In genomic region chr19:4144550-4145498, GRCm38 (mm10) we compare ENCODE assay signal across 16 mouse cellular contexts. TPM values are rescaled to one million over a fixed set of nuclear protein-coding genes. Genes with fewer than 3 reads are reported as not detected.
DNase-seq lines count a peak whose midpoint lies in the region; ATAC-seq and TF ChIP-seq lines count a peak whose summit lies in the region.
"Had no signal": no experiment of that assay in that cellular context is flagged by ENCODE, and none has a peak within 500 bp of the region (broad histone marks: within the 10 kb centered on the region; RNA-seq: fewer than 3 reads in every experiment).

No protein-coding gene starts in this region.

- no peaks in the 10 kb centered on the region for H3K9me3 ChIP-seq in heart, postnatal 0 days (replicated peaks; ENCODE audit: control insufficient read depth, low read length)
- H3K9me3 ChIP-seq: embryonic facial prominence, embryonic 13.5 days; forebrain, embryonic 13.5 days; hindbrain, embryonic 13.5 days; megakaryocyte, embryonic 14.5 days had no signal

- no peaks in the 10 kb centered on the region for H3K27me3 ChIP-seq in heart, postnatal 0 days (ENCODE audit: control insufficient read depth, insufficient read depth, low read length)
- H3K27me3 ChIP-seq: embryonic facial prominence, embryonic 13.5 days; forebrain, embryonic 13.5 days; hindbrain, embryonic 13.5 days had no signal

- no peak for ATAC-seq in heart, postnatal 0 days (ENCODE audit: insufficient read depth, low read depth)
- ATAC-seq: forebrain, embryonic 13.5 days had no signal

- DNase-seq in heart, postnatal 0 days (ENCODE audit: low spot score) = no peak
- no peak for DNase-seq in heart, postnatal 4 days
- peak; percentile 54 for DNase-seq in lung, postnatal 36 days
- DNase-seq in lung, postnatal 14 days = no peak
- DNase-seq in adipocyte (ENCODE audit: low spot score) = peak; percentile 81
- DNase-seq in skeletal muscle tissue, adult 2 months (ENCODE audit: low read depth, low spot score) = peak; percentile 53
- no peak for DNase-seq in frontal cortex, adult 2 months (ENCODE audit: extremely low spot score in 1 of 2, low spot score in 1 of 2)
- DNase-seq: cerebellum, postnatal 25 days had no signal

- H3K9ac ChIP-seq in heart, postnatal 0 days (replicated peaks; ENCODE audit: low read depth, low read length) = no peak overlapping the region
- H3K9ac ChIP-seq: embryonic facial prominence, embryonic 13.5 days; forebrain, embryonic 13.5 days; hindbrain, embryonic 13.5 days; liver, embryonic 14.5 days had no signal

- no peaks in the 10 kb centered on the region for H3K36me3 ChIP-seq in heart, postnatal 0 days (replicated peaks; ENCODE audit: control insufficient read depth, insufficient read depth, low read length)

- TF ChIP-seq EP300 in heart, postnatal 0 days (IDR thresholded peaks at IDR 0.05; ENCODE audit: low read depth) = no peak

- TF ChIP-seq CTCF in heart, postnatal 0 days (IDR thresholded peaks at IDR 0.05; ENCODE audit: low read depth) = no peak

- 67% methylated on average over 16 of the region's 16 CpGs for WGBS in heart, postnatal 0 days

- peak overlapping the region; percentile 2; the same call in 1 of the 2 replicates for H3K27ac ChIP-seq in heart, postnatal 0 days (ENCODE audit: low read depth)
- H3K27ac ChIP-seq: embryonic facial prominence, embryonic 13.5 days; forebrain, embryonic 13.5 days; hindbrain, embryonic 13.5 days; liver, embryonic 14.5 days had no signal

- H3K4me1 ChIP-seq in heart, postnatal 0 days (ENCODE audit: control insufficient read depth, insufficient read depth) = peaks cover 13% of the 10 kb centered on the region

- H3K4me2 ChIP-seq in heart, postnatal 0 days (ENCODE audit: low read depth, low read length) = no peak overlapping the region
- H3K4me2 ChIP-seq: embryonic facial prominence, embryonic 13.5 days; forebrain, embryonic 13.5 days; hindbrain, embryonic 13.5 days had no signal

- H3K4me3 ChIP-seq in heart, postnatal 0 days (ENCODE audit: low read depth, low read length) = no peak overlapping the region
- H3K4me3 ChIP-seq: embryonic facial prominence, embryonic 13.5 days; forebrain, embryonic 13.5 days; hindbrain, embryonic 13.5 days; megakaryocyte, embryonic 14.5 days; myocyte had no signal

RNA-seq across cellular contexts. Expression of gene Cabp4, which starts 1.0 kb away (rescaled TPM):
- total RNA-seq in heart, postnatal 0 days (2014; rRNA removed; ENCODE audit: low replicate concordance) = not detected in 2 replicates
- polyA plus RNA-seq in heart, postnatal 0 days (2015; fragmentation: Nextera tagmentation; extraction: Ambion mirVana) = 0.07 and 0.11 TPM in 2 replicates
- under 1 TPM in 1 of 2 experiments, not detected in 1; 0.18 TPM for total RNA-seq in heart, postnatal 4 days (2021)
- polyA plus RNA-seq in frontal cortex, adult 2 months (2012; rRNA removed) = 0.12 and 0.17 TPM in 2 replicates
- total RNA-seq: gastrocnemius, postnatal 4 days had no signal
- polyA plus RNA-seq: embryonic facial prominence, embryonic 13.5 days had no signal

RNA-seq across cellular contexts. Expression of gene Coro1b, which starts 3.6 kb away (rescaled TPM):
- total RNA-seq in heart, postnatal 0 days (2014; rRNA removed; ENCODE audit: low replicate concordance) = 120 and 144 TPM in 2 replicates
- polyA plus RNA-seq in heart, postnatal 0 days (2015; fragmentation: Nextera tagmentation; extraction: Ambion mirVana) = 97.2 and 102 TPM in 2 replicates
- 10 to 100 TPM; 74.6 to 74.8 TPM for total RNA-seq in heart, postnatal 4 days (2021)
- 183 and 225 TPM in 2 replicates for polyA plus RNA-seq in frontal cortex, adult 2 months (2012; rRNA removed)

RNA-seq across cellular contexts. Expression of gene Gpr152, which starts 5.2 kb away (rescaled TPM):
- total RNA-seq in heart, postnatal 0 days (2014; rRNA removed; ENCODE audit: low replicate concordance) = not detected in 2 replicates
- 0.03 TPM in 2 replicates for polyA plus RNA-seq in heart, postnatal 0 days (2015; fragmentation: Nextera tagmentation; extraction: Ambion mirVana)
- under 1 TPM in 1 of 2 experiments, not detected in 1; 0.07 TPM for total RNA-seq in heart, postnatal 4 days (2021)
- 0.06 and 0.11 TPM in 2 replicates for polyA plus RNA-seq in frontal cortex, adult 2 months (2012; rRNA removed)
- total RNA-seq: gastrocnemius, postnatal 4 days had no signal
- polyA plus RNA-seq: embryonic facial prominence, embryonic 13.5 days; hindbrain, embryonic 13.5 days; large intestine, adult 2 months; liver, embryonic 14.5 days; myocyte had no signal

RNA-seq across cellular contexts. Expression of gene Ptprcap, which starts 8.6 kb away (rescaled TPM):
- 13.5 TPM in 1 of 2 replicates, not detected in the other for total RNA-seq in heart, postnatal 0 days (2014; rRNA removed; ENCODE audit: low replicate concordance)
- polyA plus RNA-seq in heart, postnatal 0 days (2015; fragmentation: Nextera tagmentation; extraction: Ambion mirVana) = 0.46 and 1.1 TPM in 2 replicates
- 1 to 10 TPM; 2.0 to 2.2 TPM for total RNA-seq in heart, postnatal 4 days (2021)
- 1.9 and 2.3 TPM in 2 replicates for polyA plus RNA-seq in frontal cortex, adult 2 months (2012; rRNA removed)

RNA-seq across cellular contexts. Expression of gene Rps6kb2, which starts 18.3 kb away (rescaled TPM):
- 34.2 and 62.0 TPM in 2 replicates for total RNA-seq in heart, postnatal 0 days (2014; rRNA removed; ENCODE audit: low replicate concordance)
- polyA plus RNA-seq in heart, postnatal 0 days (2015; fragmentation: Nextera tagmentation; extraction: Ambion mirVana) = 32.9 and 35.2 TPM in 2 replicates
- 10 to 100 TPM; 26.0 to 26.3 TPM for total RNA-seq in heart, postnatal 4 days (2021)
- polyA plus RNA-seq in frontal cortex, adult 2 months (2012; rRNA removed) = 82.4 and 85.6 TPM in 2 replicates

Comparison
In these comparisons a context has a peak if more than half of its experiments do, and no peak if none do; other contexts are left out.
1. DNase-seq: peak in lung, postnatal 36 days (single experiment), adipocyte (single experiment) and skeletal muscle tissue, adult 2 months (single experiment); none in heart, postnatal 0 days (single experiment), heart, postnatal 4 days (single experiment), lung, postnatal 14 days (single experiment) and frontal cortex, adult 2 months (0 of 2).